Mouse (Mus musculus) forebrain, postnatal 0 days (tissue): ENCODE data around the gene Gm45716. TPM values are rescaled to one million over a fixed set of nuclear protein-coding genes. Genes with fewer than 3 reads are reported as not detected.

ENCODE experiments used
- ATAC-seq: fragments of 200-750 bp; cut with Nextera tagmentation; 2 replicates; pipeline ENCODE4 v1.8.0; 2017; ENCODE audit warnings: mild to moderate bottlenecking, moderate library complexity
- DNase-seq: peaks from one replicate; pipeline ENCODE4 v3.0.0-alpha.2; 2015
- H3K27ac ChIP-seq: fragments of 300-500 bp; sonication (generic); 2 replicates; pipeline ENCODE4 v1.5.1; 2014; ENCODE audit warnings: low read depth, mild to moderate bottlenecking, antibody characterized with exemption, low read length, moderate library complexity, mixed read lengths
- H3K27me3 ChIP-seq: fragments of 300-500 bp; sonication (generic); 2 replicates; pipeline ENCODE4 v1.6.1; 2014; ENCODE audit warnings: mild to moderate bottlenecking, low read length, mixed read lengths; ENCODE audit not compliant: insufficient read depth
- H3K36me3 ChIP-seq: fragments of 300-500 bp; sonication (generic); 2 replicates; pipeline ENCODE4 v1.6.1; 2014; ENCODE audit warnings: mild to moderate bottlenecking, moderate library complexity; ENCODE audit not compliant: insufficient read depth
- H3K4me1 ChIP-seq: fragments of 300-500 bp; sonication (generic); 2 replicates; pipeline ENCODE4 v1.6.1; 2014; ENCODE audit warnings: antibody characterized with exemption; ENCODE audit not compliant: insufficient read depth
- H3K4me2 ChIP-seq: fragments of 300-500 bp; sonication (generic); 2 replicates; pipeline ENCODE4 v1.6.1; 2014; ENCODE audit warnings: low read depth, mild to moderate bottlenecking, moderate library complexity
- H3K4me3 ChIP-seq: fragments of 300-500 bp; sonication (generic); 2 replicates; pipeline ENCODE4 v1.5.1; 2014; ENCODE audit warnings: low read depth, low read length, mixed read lengths
- H3K9ac ChIP-seq: fragments of 300-500 bp; sonication (generic); 2 replicates; pipeline ENCODE4 v1.6.1; 2014; ENCODE audit warnings: mild to moderate bottlenecking
- H3K9me3 ChIP-seq: fragments of 300-500 bp; sonication (generic); 2 replicates; pipeline ENCODE4 v1.6.1; 2016; ENCODE audit warnings: low read length
- CTCF ChIP-seq: sonication (generic); IDR thresholded peaks from 2 replicates; pipeline ENCODE4 v1.5.1; 2016; ENCODE audit warnings: antibody characterized with exemption, control low read depth, low read depth
- WGBS: fragments of 180-500 bp; shearing (Covaris S2); extraction: QIAGEN DNeasy Blood & Tissue Kit; methylation state at CpG from one replicate; pipeline ENCODE4 v1.1.7; 2014; 5-methylcytosine and 5-hydroxymethylcytosine counted together
- polyA plus RNA-seq: library from polyadenylated mRNA; unstranded; fragments of >200 nt; fragmentation: Nextera tagmentation; extraction: Ambion mirVana; gene quantifications from 2 replicates; pipeline ENCODE4 v1.2.1, GENCODE M21; 2015
- total RNA-seq: library from RNA; depleted of rRNA; stranded (reverse); fragments of >200 nt; gene quantifications from 2 replicates; pipeline ENCODE4 v1.2.3, GENCODE M21; 2014

The Gm45716 gene
- total and polyA plus RNA-seq, 2 experiments from 2014 or later: 12.0 to 24.7 TPM

GRCm38 (mm10) chr11:90230671-90231070 is 43.2 kb downstream of the Gm45716 start:
- Histone ChIP-seq H3K9ac (no peak overlapping the region), H3K9me3 (no peaks in the 10 kb centered on the region), H3K4me2 (no peak overlapping the region), H3K4me1 (peaks cover 7% of the 10 kb centered on the region), H3K4me3 (no peak overlapping the region), H3K27me3 (no peaks in the 10 kb centered on the region), H3K27ac (no peak overlapping the region), H3K36me3 (no peaks in the 10 kb centered on the region)
- ATAC-seq: no peak
- 30% methylated on average over 2 of the region's 2 CpGs for WGBS
- no peak for TF ChIP-seq CTCF
- no peak for DNase-seq

GRCm38 (mm10) chr11:90231631-90232030 is 44.1 kb downstream of the Gm45716 start:
- WGBS: 72% methylated on average over 2 of the region's 2 CpGs

GRCm38 (mm10) chr11:90232685-90233084 is 45.2 kb downstream of the Gm45716 start:
- ATAC-seq: peak; percentile 69
- H3K9ac ChIP-seq: no peak overlapping the region
- no peak for TF ChIP-seq CTCF
- H3K27me3 ChIP-seq: no peaks in the 10 kb centered on the region
- no peaks in the 10 kb centered on the region for H3K9me3 ChIP-seq
- DNase-seq: peak; percentile 39
- H3K4me3 ChIP-seq: no peak overlapping the region
- no peak overlapping the region for H3K4me2 ChIP-seq
- no peak overlapping the region for H3K27ac ChIP-seq
- H3K4me1 ChIP-seq: peaks cover 7% of the 10 kb centered on the region
- 40% methylated on average over 4 of the region's 4 CpGs for WGBS
- no peaks in the 10 kb centered on the region for H3K36me3 ChIP-seq

More at GRCm38 (mm10) chr11:90231631-90232030, 44.1 kb downstream of the Gm45716 start:
- H3K36me3 ChIP-seq: no peaks in the 10 kb centered on the region
- H3K9ac ChIP-seq: no peak overlapping the region
- ATAC-seq (no peak), DNase-seq (no peak)
- H3K27me3 ChIP-seq: no peaks in the 10 kb centered on the region
- H3K4me1 ChIP-seq: peaks cover 7% of the 10 kb centered on the region
- TF ChIP-seq CTCF: no peak
- no peak overlapping the region for H3K4me3 ChIP-seq
- H3K9me3 ChIP-seq: no peaks in the 10 kb centered on the region
- H3K27ac ChIP-seq: no peak overlapping the region
- H3K4me2 ChIP-seq: no peak overlapping the region

- WGBS: 91% methylated on average over 5 of the region's 5 CpGs
- TF ChIP-seq CTCF: no peak
- H3K9ac ChIP-seq: no peak overlapping the region
Measured at GRCm38 (mm10) chr11:90235221-90235620, 47.7 kb downstream of the Gm45716 start.

GRCm38 (mm10) chr11:90237616-90238015 is 50.1 kb downstream of the Gm45716 start:
- Histone ChIP-seq H3K9me3 (no peaks in the 10 kb centered on the region), H3K27me3 (no peaks in the 10 kb centered on the region), H3K27ac (no peak overlapping the region), H3K9ac (no peak overlapping the region), H3K4me1 (peaks cover 2% of the 10 kb centered on the region; the same call in 1 of the 2 replicates), H3K4me2 (no peak overlapping the region), H3K4me3 (no peak overlapping the region), H3K36me3 (no peaks in the 10 kb centered on the region)
- WGBS: 75% methylated on average over 5 of the region's 5 CpGs
- ATAC-seq (no peak), DNase-seq (no peak)
- TF ChIP-seq CTCF: no peak

More at GRCm38 (mm10) chr11:90235221-90235620, 47.7 kb downstream of the Gm45716 start:
- Histone ChIP-seq H3K27me3 (no peaks in the 10 kb centered on the region), H3K9me3 (no peaks in the 10 kb centered on the region), H3K4me3 (no peak overlapping the region), H3K36me3 (no peaks in the 10 kb centered on the region), H3K27ac (no peak overlapping the region), H3K4me2 (no peak overlapping the region), H3K4me1 (peaks cover 7% of the 10 kb centered on the region)
- no peak for ATAC-seq
- DNase-seq: no peak

- H3K9ac ChIP-seq: no peak overlapping the region
- no peaks in the 10 kb centered on the region for H3K9me3 ChIP-seq
- H3K4me2 ChIP-seq: no peak overlapping the region
- WGBS: 33% methylated on average over 2 of the region's 2 CpGs
- no peak overlapping the region for H3K4me3 ChIP-seq
- ATAC-seq (no peak), DNase-seq (no peak)
- H3K4me1 ChIP-seq: no peaks in the 10 kb centered on the region
- no peak overlapping the region for H3K27ac ChIP-seq
- no peaks in the 10 kb centered on the region for H3K36me3 ChIP-seq
- TF ChIP-seq CTCF: no peak
- H3K27me3 ChIP-seq: no peaks in the 10 kb centered on the region
Measured at GRCm38 (mm10) chr11:90238657-90239056, 51.2 kb downstream of the Gm45716 start.

GRCm38 (mm10) chr11:90240652-90241330 is 53.3 kb downstream of the Gm45716 start:
- no peak overlapping the region for H3K4me2 ChIP-seq
- no peak overlapping the region for H3K4me3 ChIP-seq
- no peaks in the 10 kb centered on the region for H3K4me1 ChIP-seq
- no peak overlapping the region for H3K27ac ChIP-seq
- no peaks in the 10 kb centered on the region for H3K27me3 ChIP-seq
- 29% methylated on average over 6 of the region's 6 CpGs for WGBS
- no peak for TF ChIP-seq CTCF
- no peaks in the 10 kb centered on the region for H3K9me3 ChIP-seq
- H3K36me3 ChIP-seq: no peaks in the 10 kb centered on the region
- no peak overlapping the region for H3K9ac ChIP-seq
- DNase-seq (no peak), ATAC-seq (no peak)
